Mouse (Mus musculus): ENCODE results near the gene Spag9. TPM values are rescaled to one million over a fixed set of nuclear protein-coding genes. Genes with fewer than 3 reads are reported as not detected.

Spag9 gene
- total RNA-seq, 2 experiments from 2014 or later = 289 to 291 TPM

- no peak overlapping the region for H3K27ac ChIP-seq
- DNase-seq (ENCODE audit: extremely low spot score in 1 of 2, low spot score in 2 of 2) = peak in 1 of 2 experiments; percentile 10
- intact Hi-C loops (cut with DNase I) = no loop called here
Measured at GRCm38 (mm10) chr11:94137326-94138061, 141.6 kb downstream of the Spag9 start.

GRCm38 (mm10) chr11:94138411-94139231, 142.7 kb downstream of the Spag9 start:
- intact Hi-C loops (cut with DNase I) = no loop called here
- DNase-seq (ENCODE audit: extremely low spot score in 1 of 2, low spot score in 2 of 2) = peak in 1 of 2 experiments; percentile 9
- no peak for TF ChIP-seq CTCF (IDR thresholded peaks at IDR 0.05)
- no peak overlapping the region for H3K27ac ChIP-seq
- H3K4me3 ChIP-seq = no peak overlapping the region

More at GRCm38 (mm10) chr11:94137326-94138061, 141.6 kb downstream of the Spag9 start:
- no peak overlapping the region for H3K4me3 ChIP-seq
- TF ChIP-seq CTCF (IDR thresholded peaks at IDR 0.05) = no peak

DNA sequence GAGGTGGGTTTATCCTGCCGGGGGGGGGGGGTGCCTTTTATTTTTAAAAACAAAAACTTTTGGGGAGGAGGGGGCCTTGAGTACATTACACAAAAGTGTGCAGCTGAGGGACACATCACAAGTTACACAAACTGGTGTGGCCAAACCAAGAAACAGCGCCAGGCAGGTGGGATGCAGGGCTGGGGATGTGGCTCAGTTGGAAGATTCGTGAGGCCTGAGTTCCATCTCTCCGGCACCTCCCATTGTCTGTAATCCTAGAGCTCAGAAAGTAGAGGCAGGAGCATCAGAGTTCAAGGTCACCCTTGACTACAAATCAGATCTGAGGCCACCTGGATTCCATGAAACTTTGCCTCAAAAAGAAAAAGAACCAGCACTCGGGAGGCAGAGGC, 143.3 kb downstream of the Spag9 start:
- Histone ChIP-seq H3K4me3 (no peak overlapping the region), H3K27ac (no peak overlapping the region)
- intact Hi-C loops (cut with DNase I) = no loop called here
- DNase-seq (ENCODE audit: extremely low spot score in 1 of 2, low spot score in 2 of 2) = no peak
- no peak for TF ChIP-seq CTCF (IDR thresholded peaks at IDR 0.05)

DNA sequence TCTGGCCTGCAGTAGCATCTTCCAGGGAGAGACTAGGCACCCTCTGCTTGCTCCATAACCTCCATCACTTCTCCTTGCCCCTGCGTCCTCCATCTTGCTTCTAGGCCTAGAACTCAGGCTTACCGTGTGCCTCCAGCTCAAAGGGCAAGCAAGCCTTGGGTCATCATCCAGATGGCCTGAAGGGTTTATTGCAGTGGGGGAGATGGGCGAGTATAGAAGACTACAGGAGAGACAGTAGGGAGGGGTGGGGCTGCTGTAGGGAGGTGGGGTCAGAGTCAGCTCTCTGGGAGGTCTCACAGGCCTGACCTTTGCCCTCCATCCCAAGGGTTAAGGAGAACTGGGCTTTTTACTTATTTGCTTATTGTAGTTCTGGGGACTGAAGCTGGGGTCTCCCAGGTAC, 144.6 kb downstream of the Spag9 start:
- intact Hi-C loops (cut with DNase I) = loop anchor here (10.0 kb wide), 1 partner anchor 404 kb away; the partner anchor contains the start of gene Rsad1
- no peak overlapping the region for H3K27ac ChIP-seq
- no peak for DNase-seq (ENCODE audit: extremely low spot score in 1 of 2, low spot score in 2 of 2)
- H3K4me3 ChIP-seq = no peak overlapping the region
- no peak for TF ChIP-seq CTCF (IDR thresholded peaks at IDR 0.05)

- Histone ChIP-seq H3K27ac (no peak overlapping the region), H3K4me3 (no peak overlapping the region)
- intact Hi-C loops (cut with DNase I) = loop anchor here (10.0 kb wide), 1 partner anchor 403 kb away; the partner anchor contains the start of gene Rsad1
- DNase-seq (ENCODE audit: extremely low spot score in 1 of 2, low spot score in 2 of 2) = no peak
- TF ChIP-seq CTCF (IDR thresholded peaks at IDR 0.05) = no peak
Measured at GRCm38 (mm10) chr11:94141564-94141963, 145.7 kb downstream of the Spag9 start.

GRCm38 (mm10) chr11:94143336-94143735, 147.4 kb downstream of the Spag9 start:
- no peak overlapping the region for H3K27ac ChIP-seq
- no peak overlapping the region for H3K4me3 ChIP-seq
- no peak for TF ChIP-seq CTCF (IDR thresholded peaks at IDR 0.05)
- no peak for DNase-seq (ENCODE audit: extremely low spot score in 1 of 2, low spot score in 2 of 2)
- intact Hi-C loops (cut with DNase I) = loop anchor here (10.0 kb wide), 1 partner anchor 401 kb away; the partner anchor contains the start of gene Rsad1

DNA sequence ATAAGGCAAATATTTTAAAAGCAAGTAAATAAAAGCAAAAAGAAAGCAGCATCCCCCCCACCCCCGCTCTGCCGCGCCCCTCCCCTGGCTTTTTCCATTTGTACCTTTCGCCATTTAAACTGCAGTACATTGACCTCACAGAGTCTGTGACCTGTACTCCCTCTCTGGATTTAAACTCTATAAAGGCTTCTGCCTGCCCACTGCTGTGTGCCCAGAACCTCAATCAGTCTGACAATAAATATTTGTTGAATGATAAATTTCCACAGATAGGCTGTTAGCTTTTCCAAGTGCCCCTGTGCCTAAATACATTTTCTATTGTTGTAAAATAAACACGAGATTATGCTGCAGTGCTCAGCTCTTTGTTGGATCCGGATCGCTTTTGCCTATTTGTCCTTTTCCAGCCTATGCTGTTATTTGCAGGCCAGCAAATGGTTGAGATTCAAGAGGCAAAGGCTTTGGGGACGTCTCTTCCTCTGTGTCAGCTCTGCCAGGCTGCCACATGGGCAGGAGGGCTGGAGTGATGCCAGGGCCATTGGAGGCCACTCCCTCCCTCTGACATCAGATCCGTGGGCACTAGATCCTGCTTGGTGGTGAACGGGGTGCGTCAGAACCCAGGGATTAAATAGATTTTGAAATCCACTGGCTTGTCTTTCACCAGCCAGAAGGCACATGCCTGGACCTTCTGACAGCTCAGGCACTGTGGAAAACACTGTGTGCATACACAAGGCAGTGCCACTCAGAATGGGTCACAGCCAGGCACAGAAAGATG, 149.1 kb downstream of the Spag9 start:
- Histone ChIP-seq H3K4me3 (no peak overlapping the region), H3K27ac (peak overlapping the region; percentile 81)
- intact Hi-C loops (cut with DNase I) = loop anchor here (10.0 kb wide), 1 partner anchor 400 kb away; the partner anchor contains the start of gene Rsad1
- DNase-seq (ENCODE audit: extremely low spot score in 1 of 2, low spot score in 2 of 2) = peak; percentile 75 to 80
- TF ChIP-seq CTCF (IDR thresholded peaks at IDR 0.05) = no peak

DNA sequence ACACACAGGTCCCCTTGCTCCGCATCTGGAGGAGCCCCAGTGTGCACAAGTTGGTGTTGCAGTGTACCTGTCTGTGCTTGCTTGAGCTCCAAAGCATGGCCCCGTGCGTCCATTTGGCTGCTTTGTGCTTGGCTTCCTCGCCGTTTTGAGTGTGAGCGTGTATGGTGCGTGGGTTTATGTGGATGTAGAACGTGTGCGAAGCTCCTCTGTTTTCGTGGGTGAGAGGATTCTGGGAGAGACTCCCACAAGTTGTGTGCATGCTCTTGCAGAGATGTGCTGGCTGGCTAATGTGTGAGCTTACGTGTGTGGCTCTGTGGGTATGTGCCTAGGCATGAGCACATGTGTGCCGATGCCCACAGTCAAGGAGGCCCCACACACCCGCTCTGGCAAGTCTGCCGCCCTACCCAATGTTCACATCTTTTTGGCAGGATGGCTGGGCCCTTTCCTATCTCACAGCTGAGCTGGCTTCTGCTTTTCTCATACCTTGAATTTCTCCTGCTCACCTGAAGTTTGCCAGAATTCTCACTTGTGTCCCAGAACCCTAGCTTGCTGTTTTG, 150.2 kb downstream of the Spag9 start:
- no peak for TF ChIP-seq CTCF (IDR thresholded peaks at IDR 0.05)
- Histone ChIP-seq H3K27ac (peak overlapping the region; percentile 81), H3K4me3 (no peak overlapping the region)
- DNase-seq (ENCODE audit: extremely low spot score in 1 of 2, low spot score in 2 of 2) = peak in 1 of 2 experiments; percentile 35
- intact Hi-C loops (cut with DNase I) = loop anchor here (10.0 kb wide), 1 partner anchor 399 kb away; the partner anchor contains the start of gene Rsad1

GRCm38 (mm10) chr11:94146733-94147485, 151.0 kb downstream of the Spag9 start:
- TF ChIP-seq CTCF (IDR thresholded peaks at IDR 0.05) = no peak
- intact Hi-C loops (cut with DNase I) = loop anchor here (10.0 kb wide), 1 partner anchor 398 kb away; the partner anchor contains the start of gene Rsad1
- no peak for DNase-seq (ENCODE audit: extremely low spot score in 1 of 2, low spot score in 2 of 2)
- Histone ChIP-seq H3K27ac (0 out of 2 replicates have a peak overlapping the region, but pooled peaks have one; percentile 13), H3K4me3 (no peak overlapping the region)

GRCm38 (mm10) chr11:94148105-94148696, 152.3 kb downstream of the Spag9 start:
- DNase-seq (ENCODE audit: extremely low spot score in 1 of 2, low spot score in 2 of 2) = no peak
- intact Hi-C loops (cut with DNase I) = loop anchor here (10.0 kb wide), 1 partner anchor 397 kb away; the partner anchor contains the start of gene Rsad1
- peak overlapping the region; percentile 90 for H3K27ac ChIP-seq
- peak overlapping the region; percentile 53; the same call in 1 of the 2 replicates for H3K4me3 ChIP-seq
- TF ChIP-seq CTCF (IDR thresholded peaks at IDR 0.05) = no peak
